ENCODE assay signal across 8 mouse cellular contexts in genomic region chr15:88819026-88819905, GRCm38 (mm10). TPM values are rescaled to one million over a fixed set of nuclear protein-coding genes. Genes with fewer than 3 reads are reported as not detected.
DNase-seq lines count a peak whose midpoint lies in the region; ATAC-seq and TF ChIP-seq lines count a peak whose summit lies in the region.

Alg12 (minus strand) TSS chr15:88819318.
Creld2 (plus strand) TSS chr15:88819646.

- H3K4me3 ChIP-seq in embryonic facial prominence, embryonic 13.5 days = peak within 1 kb of the TSS; percentile 89
- H3K4me3 ChIP-seq in kidney, adult 2 months (ENCODE audit: insufficient read depth, low read depth, low read length) = peak within 1 kb of the TSS; percentile 93
- peak within 1 kb of the TSS; percentile 89 for H3K4me3 ChIP-seq in limb, embryonic 12.5 days (replicated peaks)
- peak within 1 kb of the TSS; percentile 88 for H3K4me3 ChIP-seq in midbrain, embryonic 15.5 days
- peak within 1 kb of the TSS; percentile 86 for H3K4me3 ChIP-seq in spleen, adult 2 months (ENCODE audit: extremely low read depth, insufficient read depth, insufficient read length)

- H3K4me1 ChIP-seq in embryonic facial prominence, embryonic 13.5 days = peaks cover 16% of the 10 kb centered on the region
- H3K4me1 ChIP-seq in kidney, adult 2 months (ENCODE audit: control insufficient read depth, insufficient read depth, low read length) = peaks cover 5% of the 10 kb centered on the region; the same call in 1 of the 2 replicates
- peaks cover 19% of the 10 kb centered on the region for H3K4me1 ChIP-seq in limb, embryonic 12.5 days (replicated peaks)
- H3K4me1 ChIP-seq in midbrain, embryonic 15.5 days = peaks cover 24% of the 10 kb centered on the region
- peaks cover 5% of the 10 kb centered on the region; the same call in 1 of the 2 replicates for H3K4me1 ChIP-seq in spleen, adult 2 months (ENCODE audit: control insufficient read depth, insufficient read depth, insufficient read length)

- no peaks in the 10 kb centered on the region for H3K27me3 ChIP-seq in embryonic facial prominence, embryonic 13.5 days
- no peaks in the 10 kb centered on the region for H3K27me3 ChIP-seq in kidney, adult 2 months (replicated peaks; ENCODE audit: control insufficient read depth, insufficient read depth, low read length)
- no peaks in the 10 kb centered on the region for H3K27me3 ChIP-seq in limb, embryonic 12.5 days
- H3K27me3 ChIP-seq in midbrain, embryonic 15.5 days (replicated peaks) = no peaks in the 10 kb centered on the region
- H3K27me3 ChIP-seq in spleen, adult 2 months (ENCODE audit: control insufficient read depth, insufficient read depth, low read length) = no peaks in the 10 kb centered on the region

- TF ChIP-seq CTCF in kidney, adult 2 months (conservative IDR thresholded peaks at IDR 0.05; ENCODE audit: insufficient read depth, insufficient read length, low read depth, low read length) = no peak
- no peak for TF ChIP-seq CTCF in spleen, adult 2 months (IDR thresholded peaks at IDR 0.05; ENCODE audit: extremely low read depth, insufficient read depth, insufficient read length, insufficient replicate concordance)

- ATAC-seq in embryonic facial prominence, embryonic 13.5 days (ENCODE audit: insufficient number of reproducible peaks, insufficient read depth, low FRiP score, low TSS enrichment, low read depth) = peak; percentile 97
- ATAC-seq in limb, embryonic 12.5 days (ENCODE audit: insufficient number of reproducible peaks, insufficient read depth, low FRiP score, low TSS enrichment, low read depth) = peak; percentile 99
- ATAC-seq in midbrain, embryonic 15.5 days (replicated peaks) = peak; percentile 98

- H3K9ac ChIP-seq in embryonic facial prominence, embryonic 13.5 days = peak within 1 kb of the TSS; percentile 89
- H3K9ac ChIP-seq in limb, embryonic 12.5 days (replicated peaks) = peak within 1 kb of the TSS; percentile 84
- H3K9ac ChIP-seq in midbrain, embryonic 15.5 days = peak within 1 kb of the TSS; percentile 86

- peak; percentile 99 for DNase-seq in 3134 (ENCODE audit: extremely low read depth, insufficient read length, low spot score)
- DNase-seq in adrenal gland, postnatal 36 days = peak; percentile 100
- DNase-seq in heart, adult 18-20 months = peak; percentile 100
- DNase-seq in kidney, adult 2 months = peak; percentile 100
- DNase-seq in spleen, adult 2 months (ENCODE audit: low read depth in 1 of 2, low spot score in 2 of 2) = peak; percentile 98 to 100

- H3K27ac ChIP-seq in embryonic facial prominence, embryonic 13.5 days = peak within 1 kb of the TSS; percentile 81
- peak within 1 kb of the TSS; percentile 73 for H3K27ac ChIP-seq in kidney, adult 2 months (ENCODE audit: insufficient read depth, low read depth, low read length)
- H3K27ac ChIP-seq in limb, embryonic 12.5 days = peak within 1 kb of the TSS; percentile 64
- H3K27ac ChIP-seq in midbrain, embryonic 15.5 days = peak within 1 kb of the TSS; percentile 85
- H3K27ac ChIP-seq in spleen, adult 2 months (ENCODE audit: insufficient read depth, low read length) = peak within 1 kb of the TSS; percentile 91

- peak within 1 kb of the TSS; percentile 92 for H3K4me2 ChIP-seq in embryonic facial prominence, embryonic 13.5 days
- peak within 1 kb of the TSS; percentile 90 for H3K4me2 ChIP-seq in limb, embryonic 12.5 days
- H3K4me2 ChIP-seq in midbrain, embryonic 15.5 days = peak within 1 kb of the TSS; percentile 85

- peak; percentile 47 for TF ChIP-seq POLR2A in kidney, adult 2 months (IDR thresholded peaks at IDR 0.05; ENCODE audit: low read depth, low read length)
- peak; percentile 72 for TF ChIP-seq POLR2A in spleen, adult 2 months (IDR thresholded peaks at IDR 0.05; ENCODE audit: low read depth, low read length)

- under 1% methylated on average over 88 of the region's 88 CpGs for WGBS in embryonic facial prominence, embryonic 13.5 days
- WGBS in kidney, adult 2 months = under 1% methylated on average over 88 of the region's 88 CpGs
- under 1% methylated on average over 86 of the region's 88 CpGs for WGBS in limb, embryonic 12.5 days
- under 1% methylated on average over 88 of the region's 88 CpGs for WGBS in midbrain, embryonic 15.5 days
- under 1% methylated on average over 88 of the region's 88 CpGs for WGBS in spleen, adult 2 months

- no peaks in the 10 kb centered on the region for H3K9me3 ChIP-seq in embryonic facial prominence, embryonic 13.5 days
- H3K9me3 ChIP-seq in limb, embryonic 12.5 days = no peaks in the 10 kb centered on the region
- H3K9me3 ChIP-seq in midbrain, embryonic 15.5 days = no peaks in the 10 kb centered on the region

- H3K36me3 ChIP-seq in embryonic facial prominence, embryonic 13.5 days = peaks cover 51% of the 10 kb centered on the region
- H3K36me3 ChIP-seq in kidney, adult 2 months (ENCODE audit: control insufficient read depth, insufficient read depth, low read length) = no peaks in the 10 kb centered on the region; the same call in 1 of the 2 replicates
- H3K36me3 ChIP-seq in limb, embryonic 12.5 days = peaks cover 51% of the 10 kb centered on the region
- H3K36me3 ChIP-seq in midbrain, embryonic 15.5 days (replicated peaks) = peaks cover 11% of the 10 kb centered on the region
- peaks cover 14% of the 10 kb centered on the region for H3K36me3 ChIP-seq in spleen, adult 2 months (ENCODE audit: control insufficient read depth, insufficient read depth, low read length)

RNA-seq across cellular contexts. Expression of gene Alg12, which starts in this region (rescaled TPM):
- total RNA-seq in adrenal gland, postnatal 36 days (2021) = 10 to 100 TPM; 14.1 to 18.9 TPM
- 11.2 and 12.2 TPM in 2 replicates for polyA plus RNA-seq in embryonic facial prominence, embryonic 13.5 days (2015; fragmentation: Nextera tagmentation; extraction: Ambion mirVana)
- 1 to 10 TPM; 8.3 to 8.8 TPM for total RNA-seq in heart, adult 18-20 months (2021)
- 18.1 and 21.3 TPM in 2 replicates for polyA plus RNA-seq in kidney, adult 2 months (2012; rRNA removed)
- polyA plus RNA-seq in limb, embryonic 12.5 days (2016; fragmentation: Nextera tagmentation; extraction: Ambion mirVana) = 10.3 and 11.2 TPM in 2 replicates
- 9.4 and 9.6 TPM in 2 replicates for polyA plus RNA-seq in midbrain, embryonic 15.5 days (2015; fragmentation: Nextera tagmentation; extraction: Ambion mirVana)
- polyA plus RNA-seq in spleen, adult 2 months (2012; rRNA removed) = 16.6 and 18.6 TPM in 2 replicates

RNA-seq across cellular contexts. Expression of gene Creld2, which starts in this region (rescaled TPM):
- 10 to 100 TPM; 40.1 to 52.8 TPM for total RNA-seq in adrenal gland, postnatal 36 days (2021)
- polyA plus RNA-seq in embryonic facial prominence, embryonic 13.5 days (2015; fragmentation: Nextera tagmentation; extraction: Ambion mirVana) = 74.7 and 87.3 TPM in 2 replicates
- 10 to 100 TPM; 19.6 to 28.7 TPM for total RNA-seq in heart, adult 18-20 months (2021)
- 27.3 and 30.4 TPM in 2 replicates for polyA plus RNA-seq in kidney, adult 2 months (2012; rRNA removed)
- polyA plus RNA-seq in limb, embryonic 12.5 days (2016; fragmentation: Nextera tagmentation; extraction: Ambion mirVana) = 70.6 and 74.7 TPM in 2 replicates
- polyA plus RNA-seq in midbrain, embryonic 15.5 days (2015; fragmentation: Nextera tagmentation; extraction: Ambion mirVana) = 60.7 and 69.3 TPM in 2 replicates
- polyA plus RNA-seq in spleen, adult 2 months (2012; rRNA removed) = 35.7 and 38.9 TPM in 2 replicates

Comparison
In these comparisons a context has a peak if more than half of its experiments do, and no peak if none do; other contexts are left out.
1. Peak in every context shown above with its lines: DNase-seq, ATAC-seq, H3K4me3 ChIP-seq and H3K27ac ChIP-seq.